Mouse (Mus musculus) urinary bladder, adult 18-20 months (tissue): ENCODE measurements around the gene Fam19a2.

Source experiments
- DNase-seq, 2 experiments: peaks; one replicate each; pipeline ENCODE4 v3.0.0; 2022; ENCODE audit warnings: low spot score in 2 of 2, mixed read lengths in 2 of 2

Fam19a2 gene

DNA sequence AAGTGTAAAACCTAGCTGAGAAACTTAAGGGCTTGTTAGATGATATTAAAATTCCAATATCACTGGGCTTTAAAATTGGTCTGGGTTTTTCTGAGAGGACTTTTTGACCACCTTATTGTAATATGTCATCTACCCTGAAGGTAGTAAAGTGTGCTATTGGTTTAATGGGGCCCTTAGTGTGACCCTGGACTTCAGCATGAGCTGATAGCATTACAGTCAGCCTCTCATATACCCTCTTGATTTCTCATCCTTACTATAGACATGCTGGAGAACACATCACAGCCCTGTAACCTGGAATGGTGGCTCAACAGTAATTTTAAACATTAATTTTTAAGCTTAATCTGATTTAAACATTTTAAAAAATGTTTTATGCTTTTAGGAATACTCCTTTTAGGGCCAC is 459.8 kb downstream of the Fam19a2 start:
- no peak for DNase-seq

DNA sequence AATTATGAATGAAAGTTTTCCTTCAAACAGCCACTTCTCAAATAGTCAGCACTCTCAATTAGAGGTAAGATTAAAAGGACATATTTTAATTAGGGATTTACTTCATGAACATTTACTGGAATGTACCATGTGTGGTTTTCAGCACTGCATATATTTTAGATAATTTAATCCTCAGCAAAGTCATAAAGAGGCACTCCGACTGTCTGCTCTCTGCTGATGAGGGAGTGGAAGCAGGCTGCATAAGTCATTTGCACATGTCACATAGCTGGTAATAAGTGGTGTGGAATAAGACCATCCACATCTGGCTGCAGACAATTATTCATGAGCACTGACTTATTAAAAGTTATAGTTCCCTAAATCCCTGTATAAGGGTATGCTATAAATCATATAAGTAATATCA is 484.5 kb downstream of the Fam19a2 start:
- no peak for DNase-seq

DNA sequence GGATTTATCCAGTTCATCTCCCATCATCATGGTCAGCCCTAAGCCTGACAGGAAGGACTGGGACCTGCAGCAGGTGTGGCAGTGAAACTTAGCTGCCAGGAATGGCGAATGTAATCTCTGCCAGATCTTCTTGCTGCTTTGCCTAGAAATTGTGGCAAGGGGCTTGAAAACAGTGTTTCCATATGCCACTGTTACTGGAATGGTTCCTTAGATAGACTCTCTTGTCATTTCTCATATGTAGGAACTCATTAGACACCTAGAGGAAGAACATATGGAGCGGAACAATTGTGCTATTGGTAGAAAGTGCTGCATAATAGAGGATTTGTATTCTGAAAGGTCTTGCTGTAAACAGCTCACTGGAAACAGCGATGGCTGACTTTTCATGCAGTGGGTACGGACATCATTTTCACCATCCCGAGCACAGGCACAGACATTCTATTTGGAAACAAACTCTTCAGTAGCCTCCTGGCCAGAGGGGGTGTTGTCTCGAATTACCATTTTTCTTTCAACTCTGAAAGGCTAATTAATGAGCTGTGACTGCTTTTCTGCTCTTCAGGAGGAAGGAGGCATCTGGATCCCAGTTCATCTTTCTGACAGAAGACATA is 488.0 kb downstream of the Fam19a2 start:
- DNase-seq: no peak

DNA sequence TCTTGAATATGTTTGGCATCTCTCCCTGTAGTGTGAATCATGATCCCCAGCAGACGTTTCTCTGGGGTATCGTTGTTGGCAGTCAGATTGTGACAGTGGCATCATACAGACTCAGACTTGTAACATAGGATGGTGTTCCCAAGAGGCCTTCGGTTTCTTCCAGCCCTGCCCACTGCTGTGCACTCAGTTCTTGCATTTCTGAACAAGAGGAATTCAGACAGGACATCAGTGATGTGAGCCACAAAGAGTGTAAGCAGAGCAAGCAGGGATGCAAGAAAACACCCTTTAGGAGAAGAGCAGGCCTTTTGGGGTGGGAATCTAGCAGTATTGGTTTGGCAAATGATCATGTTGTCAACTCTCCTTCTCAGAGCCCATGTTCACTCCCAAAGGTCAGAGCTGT is 489.0 kb downstream of the Fam19a2 start:
- no peak for DNase-seq

DNA sequence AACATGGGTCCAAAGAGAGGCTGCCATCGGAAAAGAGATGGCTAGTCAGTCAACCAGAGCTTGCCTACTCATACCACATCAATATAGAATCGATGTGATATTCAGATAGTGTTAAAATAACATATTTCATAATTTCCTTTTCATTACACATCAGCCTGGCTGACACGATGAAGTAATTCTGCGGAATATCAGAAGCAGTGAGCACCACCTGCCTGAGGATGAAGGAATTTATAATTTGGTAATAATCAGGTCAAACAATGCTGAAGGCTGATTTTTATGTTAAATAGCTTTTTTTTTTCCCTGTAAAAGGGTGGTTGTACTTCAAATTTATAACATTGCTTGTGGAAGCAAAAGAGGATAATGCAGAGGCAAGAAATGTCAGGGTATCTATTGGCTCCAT is 490.2 kb downstream of the Fam19a2 start:
- DNase-seq: no peak

DNA sequence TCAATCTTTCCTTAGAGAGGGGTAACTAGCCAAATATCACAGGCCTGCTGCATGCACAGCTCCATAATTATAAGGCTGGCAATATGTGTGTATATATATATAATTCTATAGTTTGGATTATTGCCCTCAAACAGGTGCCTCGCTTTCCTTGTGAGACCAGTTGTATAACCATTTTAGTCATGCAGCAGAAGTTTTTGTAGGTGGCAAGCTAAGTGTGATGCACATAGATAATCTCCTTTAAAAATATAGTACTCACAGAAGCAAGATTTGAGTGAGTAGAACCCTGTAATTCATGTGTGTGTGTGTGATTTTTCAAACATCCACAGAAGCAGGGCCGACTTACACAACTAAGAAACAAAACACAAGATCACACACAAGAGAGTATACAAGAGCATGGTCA is 525.6 kb downstream of the Fam19a2 start:
- DNase-seq: no peak
